Mouse (Mus musculus) heart, postnatal 0 days (tissue): ENCODE data around the gene Fbxo4.

Source experiments
- CTCF ChIP-seq: IDR thresholded peaks from 2 replicates; pipeline ENCODE4 v1.5.1; 2016; ENCODE audit warnings: antibody characterized with exemption, control low read depth, low read depth
- EP300 ChIP-seq: IDR thresholded peaks from 2 replicates; pipeline ENCODE4 v1.6.1; 2016; ENCODE audit warnings: antibody characterized with exemption, low read depth

DNA sequence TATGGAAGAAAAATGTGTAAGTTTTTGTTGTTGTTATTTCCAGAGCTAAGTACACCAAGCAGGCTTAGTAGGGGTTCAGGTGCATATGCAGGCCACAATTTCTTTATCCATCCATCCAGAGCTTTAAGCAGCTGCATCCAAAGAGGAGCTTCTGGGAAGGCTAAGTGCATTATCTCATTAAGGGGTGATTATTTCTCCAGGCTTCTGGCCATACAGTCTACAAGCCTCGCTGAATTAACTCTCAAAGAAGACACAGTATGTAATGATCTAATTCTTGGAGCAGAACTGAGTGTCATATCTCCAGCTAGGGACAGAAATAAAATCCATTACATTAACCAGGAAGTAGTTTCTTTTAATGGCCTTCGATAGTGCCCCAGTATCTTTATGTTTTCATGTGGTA is 34.5 kb upstream of the Fbxo4 start:
- TF ChIP-seq CTCF, result no peak
- no peak for TF ChIP-seq EP300
